Mouse (Mus musculus) layer of hippocampus, adult 6 months (tissue): ENCODE measurements around the gene Kdm5d. TPM values are rescaled to one million over a fixed set of nuclear protein-coding genes. Genes with fewer than 3 reads are reported as not detected.

Source experiments
- long read RNA-seq, 2 experiments: library from polyadenylated mRNA; unstranded; transcript quantifications; one replicate each; pipeline ENCODE4 v2.0.0; 2019 to 2020
- microRNA-seq: library from miRNA; unstranded; fragments of <30 nt; microRNA quantifications from one replicate; pipeline ENCODE4 v1.2.0, GENCODE M21; 2020
- polyA plus RNA-seq: library from polyadenylated mRNA; unstranded; fragments of <200 nt; fragmentation: Nextera tagmentation; gene quantifications from 2 replicates; pipeline ENCODE4 v1.2.3, GENCODE M21; 2021

Kdm5d gene
- polyA plus RNA-seq, result not detected in 2 replicates
- long read RNA-seq, experiment 1, result 0 reads
- long read RNA-seq, experiment 2, full-length matches to known transcripts, result 2 of 17 reads
- long read RNA-seq, experiment 2, partial matches to known transcripts, result 8 of 17 reads
- long read RNA-seq, experiment 2, other reads (novel, unspliced or antisense), result 7 of 17 reads

GRCm38 (mm10) chrY:897393-898227 is at the start of gene Kdm5d:
Gene Kdm5d, plus strand, starts transcription at chrY:897788.

Small RNAs within 50 kb of the gene (microRNA-seq; reads per million reads assigned to microRNA genes)
- not detected for gene Gm47281

Other genes starting within 250 kb of the Kdm5d start
- gene Zfy1, start 100.4 kb upstream of the Kdm5d start, polyA plus RNA-seq, result not detected in 2 replicates
- not detected in 2 replicates for gene Uba1y, start 79.1 kb upstream of the Kdm5d start, polyA plus RNA-seq
- not detected in 2 replicates for gene Eif2s3y, start 112.8 kb downstream of the Kdm5d start, polyA plus RNA-seq